Mouse (Mus musculus) testis, adult 10 weeks (tissue): Measurements from ENCODE around the gene Gm47283. TPM values are rescaled to one million over a fixed set of nuclear protein-coding genes. Genes with fewer than 3 reads are reported as not detected.

Source experiments
- polyA plus RNA-seq: library from polyadenylated mRNA; stranded (reverse); fragments of 350-450 nt; fragmentation: Illumina TruSeq; extraction: RNeasy Lipid Tissue Mini Kit (QIAGEN cat#74804); gene quantifications from one replicate; pipeline ENCODE4 v1.2.3, GENCODE M21; 2014; ENCODE audit warnings: low read depth, low replicate concordance

Gene Gm47283
- polyA plus RNA-seq, result not detected

GRCm38 (mm10) chrY:90784438-90784837, at the start of gene Gm47283:
Gene Gm47283, plus strand, starts transcription at chrY:90784738.

GRCm38 (mm10) chrY:90754721-90755120, 29.8 kb upstream of the Gm47283 start, which contains the start of gene Gm21860:
Gene Gm21860, minus strand, starts transcription at chrY:90754821.

DNA sequence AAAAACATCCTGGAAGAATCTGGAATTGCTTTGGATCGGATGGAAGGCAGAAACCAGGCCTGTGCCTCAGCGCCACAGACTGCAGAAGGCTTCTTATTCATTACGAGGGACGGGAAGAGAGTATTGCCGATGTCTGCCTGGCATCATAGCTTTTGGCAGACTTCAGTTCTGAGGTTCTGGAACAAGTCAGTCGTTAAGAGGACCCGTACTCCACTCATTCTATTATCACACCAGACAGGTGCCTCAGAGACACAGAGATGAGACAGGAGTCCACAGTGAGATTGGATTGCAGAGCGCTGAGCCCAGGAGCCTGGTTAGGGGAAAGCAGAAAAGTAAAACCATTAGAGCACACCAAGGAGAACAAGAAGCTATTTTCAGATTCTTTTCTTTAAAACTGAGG, 54.5 kb downstream of the Gm47283 start, which contains the start of gene Gm21748:
Gm21748 (minus strand) TSS at position 101 of the 400 bp plus-strand sequence.

Other genes with a start within 250 kb of the Gm47283 start
- gene Gm21860, start 29.9 kb upstream of the Gm47283 start, polyA plus RNA-seq, result not detected
- gene Gm21748, start 54.4 kb downstream of the Gm47283 start, polyA plus RNA-seq, result not detected